Mouse (Mus musculus) embryonic facial prominence, embryonic 14.5 days (tissue): ENCODE measurements around the gene Ccm2l. TPM values are rescaled to one million over a fixed set of nuclear protein-coding genes. Genes with fewer than 3 reads are reported as not detected.

ENCODE experiments used
- ATAC-seq: fragments of 200-750 bp; cut with Nextera tagmentation; 2 replicates; pipeline ENCODE4 v1.8.0; 2017; ENCODE audit warnings: low read depth, moderate number of reproducible peaks, moderate TSS enrichment
- DNase-seq: peaks from one replicate; pipeline ENCODE4 v3.0.0-alpha.2; 2015; ENCODE audit warnings: low spot score
- H3K27ac ChIP-seq: fragments of 300-500 bp; sonication (generic); replicated peaks from 2 replicates; pipeline ENCODE4 v1.5.1; 2014; ENCODE audit warnings: low read depth, mild to moderate bottlenecking, low read length, moderate library complexity
- H3K27me3 ChIP-seq: fragments of 300-500 bp; sonication (generic); replicated peaks from 2 replicates; pipeline ENCODE4 v1.6.1; 2014; ENCODE audit warnings: low read length; ENCODE audit not compliant: control insufficient read depth, insufficient read depth
- H3K36me3 ChIP-seq: fragments of 300-500 bp; sonication (generic); 2 replicates; pipeline ENCODE4 v1.6.1; 2014; ENCODE audit warnings: low read length, mixed read lengths; ENCODE audit not compliant: control insufficient read depth, insufficient read depth
- H3K4me1 ChIP-seq: fragments of 300-500 bp; sonication (generic); 2 replicates; pipeline ENCODE4 v1.6.1; 2014; ENCODE audit warnings: antibody characterized with exemption, low read length; ENCODE audit not compliant: control insufficient read depth, insufficient read depth
- H3K4me2 ChIP-seq: fragments of 300-500 bp; sonication (generic); 2 replicates; pipeline ENCODE4 v1.6.1; 2014; ENCODE audit warnings: low read depth, mild to moderate bottlenecking, low read length, moderate library complexity, mixed read lengths
- H3K4me3 ChIP-seq: fragments of 300-500 bp; sonication (generic); 2 replicates; pipeline ENCODE4 v1.5.1; 2014; ENCODE audit warnings: low read depth, mild to moderate bottlenecking, low read length
- H3K9ac ChIP-seq: fragments of 300-500 bp; sonication (generic); 2 replicates; pipeline ENCODE4 v1.6.1; 2014; ENCODE audit warnings: low read depth, mild to moderate bottlenecking, low read length, moderate library complexity, mixed read lengths
- H3K9me3 ChIP-seq: fragments of 300-500 bp; sonication (generic); 2 replicates; pipeline ENCODE4 v1.6.1; 2016; ENCODE audit warnings: low read length; ENCODE audit not compliant: control insufficient read depth
- WGBS: fragments of 180-500 bp; shearing (Covaris S2); extraction: QIAGEN DNeasy Blood & Tissue Kit; methylation state at CpG from one replicate; pipeline ENCODE4 v1.1.7; 2014; 5-methylcytosine and 5-hydroxymethylcytosine counted together
- polyA plus RNA-seq: library from polyadenylated mRNA; unstranded; fragments of >200 nt; fragmentation: Nextera tagmentation; extraction: Ambion mirVana; gene quantifications from 2 replicates; pipeline ENCODE4 v1.2.1, GENCODE M21; 2014

The Ccm2l gene
- polyA plus RNA-seq, 1 experiment from 2014 or later = 2.7 TPM

GRCm38 (mm10) chr2:153060216-153060615 lies 5.5 kb upstream of the Ccm2l start:
- DNase-seq (no peak), ATAC-seq (no peak)
- Histone ChIP-seq H3K4me3 (no peak overlapping the region), H3K9ac (no peak overlapping the region), H3K27me3 (peaks cover 6% of the 10 kb centered on the region; the same call in 1 of the 2 replicates), H3K36me3 (no peaks in the 10 kb centered on the region), H3K4me1 (no peaks in the 10 kb centered on the region), H3K9me3 (no peaks in the 10 kb centered on the region), H3K27ac (no peak overlapping the region), H3K4me2 (no peak overlapping the region)
- WGBS = 83% methylated on average over 7 of the region's 7 CpGs

- H3K4me2 ChIP-seq = no peak overlapping the region
- DNase-seq = no peak
- no peak for ATAC-seq
- WGBS = 38% methylated on average over 3 of the region's 3 CpGs
- no peaks in the 10 kb centered on the region for H3K4me1 ChIP-seq
- H3K27ac ChIP-seq = no peak overlapping the region
- no peaks in the 10 kb centered on the region for H3K36me3 ChIP-seq
- peaks cover 20% of the 10 kb centered on the region; the same call in 1 of the 2 replicates for H3K27me3 ChIP-seq
- H3K9ac ChIP-seq = no peak overlapping the region
- no peaks in the 10 kb centered on the region for H3K9me3 ChIP-seq
- H3K4me3 ChIP-seq = no peak overlapping the region
Measured at GRCm38 (mm10) chr2:153063394-153063793, 2.4 kb upstream of the Ccm2l start.

GRCm38 (mm10) chr2:153064190-153064970 lies 1.4 kb upstream of the Ccm2l start:
- WGBS = 56% methylated on average over 9 of the region's 9 CpGs
- Histone ChIP-seq H3K27ac (no peak overlapping the region), H3K27me3 (peaks cover 29% of the 10 kb centered on the region), H3K9ac (no peak overlapping the region), H3K4me1 (no peaks in the 10 kb centered on the region), H3K4me2 (no peak overlapping the region), H3K36me3 (no peaks in the 10 kb centered on the region), H3K9me3 (no peaks in the 10 kb centered on the region), H3K4me3 (no peak overlapping the region)
- ATAC-seq = no peak
- no peak for DNase-seq

GRCm38 (mm10) chr2:153066991-153067390 lies 1.2 kb downstream of the Ccm2l start:
- ATAC-seq (no peak), DNase-seq (no peak)
- Histone ChIP-seq H3K9me3 (no peaks in the 10 kb centered on the region), H3K9ac (no peak overlapping the region), H3K4me2 (peak overlapping the region; percentile 1; the same call in 1 of the 2 replicates), H3K27ac (no peak overlapping the region), H3K4me1 (no peaks in the 10 kb centered on the region; the same call in 1 of the 2 replicates), H3K4me3 (0 out of 2 replicates have a peak overlapping the region, but pooled peaks have one; percentile 5), H3K36me3 (no peaks in the 10 kb centered on the region), H3K27me3 (peaks cover 55% of the 10 kb centered on the region)
- WGBS = 39% methylated on average over 6 of the region's 6 CpGs

GRCm38 (mm10) chr2:153070762-153071490 lies 5.2 kb downstream of the Ccm2l start:
- Histone ChIP-seq H3K27ac (no peak overlapping the region), H3K4me2 (no peak overlapping the region), H3K9me3 (no peaks in the 10 kb centered on the region), H3K27me3 (peaks cover 65% of the 10 kb centered on the region), H3K36me3 (no peaks in the 10 kb centered on the region), H3K4me1 (no peaks in the 10 kb centered on the region; the same call in 1 of the 2 replicates), H3K9ac (no peak overlapping the region), H3K4me3 (no peak overlapping the region)
- DNase-seq = no peak
- no peak for ATAC-seq
- 8% methylated on average over 23 of the region's 23 CpGs for whole genome bisulfite sequencing

- ATAC-seq (peak; percentile 67; the same call in 1 of the 2 replicates), DNase-seq (peak; percentile 51)
- Histone ChIP-seq H3K27me3 (peaks cover 65% of the 10 kb centered on the region), H3K4me1 (no peaks in the 10 kb centered on the region; the same call in 1 of the 2 replicates), H3K36me3 (no peaks in the 10 kb centered on the region), H3K4me2 (peak overlapping the region; percentile 58), H3K4me3 (peak overlapping the region; percentile 37), H3K9me3 (no peaks in the 10 kb centered on the region), H3K27ac (no peak overlapping the region), H3K9ac (peak overlapping the region; percentile 58)
- WGBS = 20% methylated on average over 29 of the region's 67 CpGs
Measured at GRCm38 (mm10) chr2:153071491-153072184, 5.9 kb downstream of the Ccm2l start.

GRCm38 (mm10) chr2:153074651-153075050 lies 8.9 kb downstream of the Ccm2l start:
- ATAC-seq = no peak
- Histone ChIP-seq H3K4me3 (no peak overlapping the region), H3K9me3 (no peaks in the 10 kb centered on the region), H3K36me3 (no peaks in the 10 kb centered on the region), H3K27me3 (peaks cover 39% of the 10 kb centered on the region), H3K9ac (no peak overlapping the region), H3K4me1 (no peaks in the 10 kb centered on the region; the same call in 1 of the 2 replicates), H3K4me2 (no peak overlapping the region), H3K27ac (no peak overlapping the region)
- 75% methylated on average over 10 of the region's 10 CpGs for WGBS
- DNase-seq = no peak

- H3K4me2 ChIP-seq = no peak overlapping the region
- H3K36me3 ChIP-seq = no peaks in the 10 kb centered on the region
- 42% methylated on average over 1 of the region's 2 CpGs for WGBS
- H3K9me3 ChIP-seq = no peaks in the 10 kb centered on the region
- peaks cover 26% of the 10 kb centered on the region for H3K27me3 ChIP-seq
- no peak overlapping the region for H3K27ac ChIP-seq
- no peak overlapping the region for H3K9ac ChIP-seq
- ATAC-seq = no peak
- no peak for DNase-seq
- H3K4me1 ChIP-seq = no peaks in the 10 kb centered on the region; the same call in 1 of the 2 replicates
- no peak overlapping the region for H3K4me3 ChIP-seq
Measured at GRCm38 (mm10) chr2:153075961-153076360, 10.2 kb downstream of the Ccm2l start.
